Mouse (Mus musculus): Measurements from ENCODE around the gene Apbb2.

- TF ChIP-seq CTCF (IDR thresholded peaks at IDR 0.05; ENCODE audit: low read depth), result no peak
- no peak for TF ChIP-seq EP300 (IDR thresholded peaks at IDR 0.05; ENCODE audit: low read depth)
Measured at GRCm38 (mm10) chr5:66371131-66371530, 247.5 kb downstream of the Apbb2 start.

Data from liver, postnatal 0 days (tissue).